Mouse (Mus musculus): ENCODE measurements around the gene Npcd.

Npcd gene

DNA sequence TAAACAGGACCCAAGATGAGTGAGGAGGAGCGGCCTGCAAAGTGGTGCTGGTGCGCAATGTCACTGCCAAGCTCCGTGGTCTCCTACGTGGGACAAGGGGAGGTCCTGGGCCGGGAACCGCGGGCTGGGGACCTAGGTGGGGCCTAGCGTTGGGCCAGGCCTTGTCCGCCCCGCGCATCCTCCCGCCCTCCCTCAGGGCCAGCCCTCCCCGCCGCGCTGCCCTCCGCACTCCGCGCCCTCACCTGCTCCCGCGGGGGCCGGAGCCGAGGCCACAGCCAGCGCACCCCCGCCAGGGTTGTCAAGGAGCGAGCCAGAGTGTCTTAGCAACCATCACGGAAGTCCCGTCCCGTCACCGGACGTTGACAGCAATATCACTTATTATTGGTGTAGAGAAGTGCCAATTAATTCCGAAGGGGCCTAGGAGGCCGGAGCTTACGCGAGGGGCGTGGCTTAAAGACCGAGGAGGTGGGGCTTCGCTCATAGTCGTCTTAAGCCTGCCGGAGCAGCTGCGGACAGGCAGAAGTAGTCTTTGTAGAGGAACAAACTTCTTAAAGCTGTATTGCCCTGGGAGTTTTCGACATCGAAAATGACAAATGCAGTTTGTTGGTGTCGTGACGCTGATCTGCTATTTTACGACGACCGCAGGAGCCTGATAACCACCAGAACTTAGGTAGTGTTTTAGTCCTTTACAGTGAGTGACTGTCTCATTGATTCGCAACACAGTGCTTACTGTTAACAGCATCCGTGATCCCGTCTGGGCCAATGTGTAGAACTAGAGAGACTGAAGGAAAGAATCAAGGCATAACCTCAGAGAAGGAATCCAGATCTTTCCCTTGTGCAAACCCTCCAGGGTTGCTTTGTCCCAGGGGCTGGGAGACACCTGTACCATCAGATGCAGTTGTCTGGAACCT lies 59.7 kb downstream of the Npcd start:
- in situ Hi-C loops (cut with MboI; ENCODE audit: unreplicated experiment in 2 of 2), result loop anchor here in 1 of 2 experiments (25.0 kb wide), 1 partner anchor 638 kb away; no protein-coding TSS in a partner anchor

DNA sequence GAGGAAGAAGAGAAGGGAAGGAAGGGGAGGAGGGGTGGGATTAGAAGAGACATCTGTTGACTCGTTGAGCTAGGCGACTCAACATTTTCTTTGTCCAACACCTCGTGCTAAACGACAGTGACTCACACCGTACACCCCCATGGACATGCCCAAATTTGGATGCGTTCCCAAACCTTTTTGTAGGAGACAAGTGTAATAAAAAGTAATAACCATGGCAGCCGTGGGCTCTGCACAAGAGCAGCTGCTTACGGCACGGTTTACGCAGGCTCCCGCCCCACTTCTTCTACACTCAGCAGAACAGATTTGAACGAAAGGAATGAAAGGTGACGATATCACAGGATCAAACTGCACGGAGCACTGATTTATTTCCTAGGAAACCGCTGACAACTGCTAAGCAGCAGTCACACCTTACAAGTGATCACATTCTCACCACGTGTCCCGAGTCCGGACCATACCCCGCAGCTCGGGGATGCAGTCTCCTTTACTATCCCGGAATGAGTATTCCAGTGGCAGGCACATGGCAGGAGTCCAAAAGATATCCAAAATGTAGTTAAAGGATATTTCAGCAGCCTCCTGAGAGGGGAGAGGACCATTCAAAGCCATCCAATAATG lies 63.3 kb downstream of the Npcd start:
- in situ Hi-C loops (cut with MboI; ENCODE audit: unreplicated experiment in 2 of 2), result no loop called here

DNA sequence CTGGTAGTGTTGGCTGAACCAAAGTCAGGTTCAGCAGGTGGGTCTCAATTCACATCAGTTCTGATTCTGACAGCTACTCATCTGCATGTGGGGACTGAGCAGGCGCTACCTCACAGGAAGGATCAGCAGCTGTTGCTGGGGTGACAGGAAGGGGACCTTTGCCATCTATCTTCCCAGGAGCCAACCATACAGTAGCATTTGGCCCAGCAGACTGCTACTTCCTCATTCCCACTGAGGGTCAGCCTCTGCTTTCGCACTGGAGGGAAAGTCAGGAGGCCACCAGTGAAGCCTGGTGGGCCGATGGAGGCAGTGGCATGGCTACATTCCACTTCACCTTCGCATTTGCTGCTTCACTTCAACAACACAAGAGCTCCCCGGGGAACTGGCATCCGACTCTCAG lies 65.7 kb downstream of the Npcd start:
- in situ Hi-C loops (cut with MboI; ENCODE audit: unreplicated experiment in 2 of 2), result no loop called here

DNA sequence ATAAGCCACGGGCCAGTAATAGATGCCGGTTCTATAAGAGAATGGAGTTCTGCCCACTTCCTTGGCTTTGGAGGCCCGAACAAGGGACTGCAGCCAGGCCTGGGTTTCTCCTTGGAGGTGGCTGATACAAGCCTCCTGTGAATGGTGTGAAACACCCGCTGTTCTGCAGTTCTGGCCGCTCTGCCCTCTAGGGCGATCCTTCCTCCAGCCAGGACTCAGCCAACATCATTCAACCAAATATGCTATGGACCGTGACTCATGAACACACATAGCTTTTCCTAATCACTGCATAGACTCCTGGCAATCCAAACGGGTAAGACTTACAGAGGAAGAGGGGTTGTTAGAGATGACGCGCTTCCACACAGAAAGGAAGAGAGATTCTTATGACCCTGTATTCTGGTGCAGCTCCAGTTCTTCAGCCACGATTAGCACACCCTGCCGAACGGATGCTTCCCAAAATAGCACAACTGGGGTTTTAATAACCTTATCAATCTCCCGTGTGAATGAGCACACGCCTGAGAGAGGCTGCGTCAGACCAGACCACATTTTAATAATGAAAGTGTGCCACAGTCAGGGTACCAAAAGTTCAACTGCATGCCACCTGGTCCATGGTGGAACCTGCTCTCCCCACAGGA lies 66.6 kb downstream of the Npcd start:
- in situ Hi-C loops (cut with MboI; ENCODE audit: unreplicated experiment in 2 of 2), result no loop called here

DNA sequence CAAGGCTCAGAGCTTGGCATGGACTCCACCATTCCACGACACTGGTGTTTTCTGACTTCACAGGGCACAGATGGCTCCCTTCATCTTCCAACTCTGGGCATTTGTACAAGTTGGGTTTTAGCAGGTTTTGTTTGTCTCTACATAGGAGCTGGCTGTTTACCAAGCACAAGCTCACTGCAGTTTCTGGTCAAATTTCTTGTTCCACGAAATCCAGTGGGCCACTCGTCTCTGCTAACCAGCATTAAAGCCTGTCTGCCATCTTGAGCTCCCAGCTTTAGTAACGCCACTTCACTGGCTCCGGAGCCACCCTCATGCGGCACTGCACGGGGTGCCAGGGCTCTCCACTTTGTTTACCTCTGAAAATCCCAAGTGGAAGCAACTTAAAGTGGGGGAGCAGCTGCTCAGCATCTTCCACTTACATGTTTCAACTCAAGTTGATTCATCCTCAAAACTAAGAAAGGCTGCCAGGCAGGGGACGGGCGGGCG lies 67.4 kb downstream of the Npcd start:
- in situ Hi-C loops (cut with MboI; ENCODE audit: unreplicated experiment in 2 of 2), result no loop called here

DNA sequence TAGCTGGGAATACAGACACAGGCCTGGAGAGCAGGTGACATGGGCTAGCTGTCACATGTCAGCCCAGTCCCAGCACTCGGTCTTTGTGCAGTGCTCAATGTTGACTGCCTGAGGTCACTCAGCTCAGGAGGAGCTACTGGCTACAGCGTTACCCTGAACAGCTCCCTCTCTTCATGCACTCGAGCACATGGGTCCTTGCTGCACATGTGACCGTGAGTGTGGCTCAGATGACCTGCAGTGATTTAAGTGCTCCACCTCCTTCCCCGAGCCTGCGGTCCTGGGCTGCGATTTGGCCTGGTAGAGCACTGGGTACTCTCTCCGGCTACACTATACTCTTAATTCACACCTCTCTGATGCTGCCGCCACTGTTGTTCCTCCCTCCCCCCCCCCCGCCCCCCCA lies 67.9 kb downstream of the Npcd start:
- in situ Hi-C loops (cut with MboI; ENCODE audit: unreplicated experiment in 2 of 2), result no loop called here

DNA sequence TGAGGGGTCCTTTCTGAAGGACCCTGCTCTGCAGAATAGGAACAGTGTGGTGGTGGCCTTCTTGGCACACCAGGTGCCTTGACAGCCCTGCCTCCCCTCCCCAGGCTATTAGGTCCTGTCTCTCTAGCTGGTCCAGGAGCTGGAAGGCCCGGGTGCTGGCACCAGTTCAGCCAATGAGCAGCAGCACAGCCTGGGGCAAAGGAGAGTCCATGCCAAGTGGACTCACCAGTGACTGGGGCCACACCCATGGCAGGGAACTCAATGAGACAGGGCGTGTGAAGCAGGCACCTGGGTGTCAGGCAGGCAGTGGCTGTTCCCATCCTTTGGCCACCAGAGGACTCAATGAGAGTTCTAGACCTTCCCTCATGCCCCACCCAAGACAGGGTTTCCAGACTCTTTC lies 68.7 kb downstream of the Npcd start:
- in situ Hi-C loops (cut with MboI; ENCODE audit: unreplicated experiment in 2 of 2), result no loop called here

DNA sequence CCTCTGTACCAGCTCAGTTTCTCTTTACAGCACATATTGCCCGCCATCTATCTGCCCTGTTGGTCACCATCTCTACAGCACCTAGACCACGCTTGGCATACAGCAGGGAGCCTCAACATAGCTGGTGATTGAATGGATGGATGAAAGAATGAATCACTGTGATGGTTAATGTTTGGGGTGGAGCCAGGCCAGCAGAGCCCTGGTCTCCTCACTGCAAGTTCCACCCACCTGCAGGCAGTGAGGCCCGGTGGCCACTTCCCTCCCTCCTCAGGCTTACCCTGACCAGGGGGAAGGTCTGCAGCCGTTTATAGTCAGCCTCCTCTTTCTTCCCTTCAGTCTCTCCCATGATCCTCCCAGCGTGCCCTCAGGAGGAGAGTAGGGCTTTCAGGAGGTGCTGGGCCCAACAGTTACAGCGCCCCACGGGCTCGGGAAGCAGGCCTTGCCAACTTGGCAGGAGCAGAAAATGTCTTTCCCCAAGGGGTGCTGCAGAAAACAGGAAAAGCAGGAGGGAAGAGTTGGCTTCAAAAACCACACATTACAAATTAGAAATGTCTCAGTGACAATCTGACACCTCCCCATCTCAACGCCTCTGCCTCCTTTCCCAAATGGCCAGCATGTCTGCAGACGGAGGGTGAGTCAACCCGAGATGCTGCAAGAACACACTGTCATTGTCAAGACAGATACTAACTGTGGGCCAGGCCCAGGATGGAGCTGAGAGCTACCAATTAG lies 69.3 kb downstream of the Npcd start:
- in situ Hi-C loops (cut with MboI; ENCODE audit: unreplicated experiment in 2 of 2), result no loop called here

DNA sequence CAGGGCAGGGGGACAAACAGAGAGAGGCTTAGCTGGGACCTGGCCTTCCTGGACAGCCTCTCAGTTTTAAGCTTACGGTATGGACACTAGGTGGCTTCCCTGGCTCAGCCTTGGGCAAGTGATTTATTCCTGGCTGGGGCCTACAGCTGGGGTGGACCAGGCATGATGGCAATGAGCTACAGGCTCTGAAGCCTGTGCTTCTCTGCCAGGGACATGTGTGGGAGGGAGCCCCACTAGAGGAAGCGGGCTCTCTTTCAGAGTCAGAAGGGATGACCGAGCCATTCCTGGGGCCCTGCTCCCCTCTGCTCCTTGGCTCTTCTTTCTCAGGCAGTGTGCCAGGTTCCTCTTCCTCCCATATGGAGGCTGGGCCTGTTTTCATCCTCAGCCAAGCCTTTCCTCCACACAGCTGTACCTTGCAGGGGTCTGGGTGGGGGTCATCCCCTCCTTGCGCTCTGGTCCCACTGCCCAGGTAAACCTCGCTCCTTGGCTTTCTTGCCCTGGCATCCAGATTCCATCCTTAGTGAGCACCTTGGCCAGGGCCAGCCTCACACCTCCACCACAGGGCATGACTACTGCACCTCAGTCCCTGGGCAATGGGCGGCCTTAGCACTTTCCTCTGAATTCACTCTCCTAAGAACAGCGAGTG lies 70.3 kb downstream of the Npcd start:
- in situ Hi-C loops (cut with MboI; ENCODE audit: unreplicated experiment in 2 of 2), result no loop called here

DNA sequence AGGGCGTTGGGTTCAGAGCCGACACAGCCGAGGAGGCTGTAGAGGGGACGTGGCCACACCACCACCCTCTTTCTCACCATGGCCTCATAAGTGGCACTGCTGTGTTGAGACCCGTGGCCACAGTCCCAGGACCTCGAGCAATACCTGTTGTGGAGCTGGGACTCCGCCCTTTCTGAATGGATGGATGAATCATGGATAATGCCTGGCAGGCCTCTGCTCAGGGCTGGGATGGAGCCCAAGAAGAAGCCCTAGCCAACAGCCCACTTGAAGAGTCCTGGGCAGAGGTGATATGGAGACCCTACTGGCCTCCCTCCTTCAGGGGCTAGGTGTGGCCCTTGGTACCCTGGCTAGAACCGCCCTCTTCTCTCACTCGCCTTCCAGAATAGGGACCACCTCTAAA lies 71.0 kb downstream of the Npcd start:
- in situ Hi-C loops (cut with MboI; ENCODE audit: unreplicated experiment in 2 of 2), result no loop called here

DNA sequence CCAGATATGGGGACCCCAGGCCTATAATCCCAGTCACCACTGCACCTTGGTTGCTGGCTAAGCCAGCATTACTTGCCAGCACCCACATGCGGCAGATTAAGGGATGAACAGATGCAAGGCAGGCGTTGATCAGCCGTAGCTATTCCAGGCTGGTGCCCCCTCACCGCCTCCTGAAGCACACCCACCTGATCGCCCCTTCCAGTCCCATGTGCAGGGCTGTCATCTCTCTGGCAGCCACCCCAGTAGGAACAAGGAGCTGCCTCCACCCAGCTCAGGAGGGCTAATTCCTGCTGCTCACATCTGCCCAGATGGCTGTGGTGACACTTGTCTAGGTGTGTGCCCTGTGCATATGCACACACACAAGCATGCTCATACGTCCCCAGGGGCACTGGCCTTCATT lies 73.1 kb downstream of the Npcd start:
- in situ Hi-C loops (cut with MboI; ENCODE audit: unreplicated experiment in 2 of 2), result no loop called here

DNA sequence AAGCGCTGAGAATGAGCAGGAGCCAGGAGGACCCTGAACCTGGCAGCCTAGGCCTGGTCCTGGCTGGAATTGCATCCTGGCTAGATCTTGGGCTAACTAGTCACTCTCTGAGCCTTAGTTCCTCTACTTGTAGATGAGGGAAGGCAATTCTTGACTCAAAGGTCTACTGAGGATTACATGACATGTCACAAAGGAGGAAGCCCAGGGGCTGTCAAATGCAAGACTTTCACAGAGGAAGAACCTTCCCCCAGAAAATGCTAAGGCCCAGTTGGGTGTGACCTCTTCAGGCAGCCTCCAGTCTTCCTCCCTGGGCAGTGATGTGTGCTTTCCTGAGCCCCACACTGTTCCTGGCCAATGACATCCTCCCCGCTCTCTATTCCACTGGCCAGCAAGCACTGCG lies 76.9 kb downstream of the Npcd start:
- in situ Hi-C loops (cut with MboI; ENCODE audit: unreplicated experiment in 2 of 2), result loop anchor here in 1 of 2 experiments (10.0 kb wide), 1 partner anchor 328 kb away; no protein-coding TSS in a partner anchor

DNA sequence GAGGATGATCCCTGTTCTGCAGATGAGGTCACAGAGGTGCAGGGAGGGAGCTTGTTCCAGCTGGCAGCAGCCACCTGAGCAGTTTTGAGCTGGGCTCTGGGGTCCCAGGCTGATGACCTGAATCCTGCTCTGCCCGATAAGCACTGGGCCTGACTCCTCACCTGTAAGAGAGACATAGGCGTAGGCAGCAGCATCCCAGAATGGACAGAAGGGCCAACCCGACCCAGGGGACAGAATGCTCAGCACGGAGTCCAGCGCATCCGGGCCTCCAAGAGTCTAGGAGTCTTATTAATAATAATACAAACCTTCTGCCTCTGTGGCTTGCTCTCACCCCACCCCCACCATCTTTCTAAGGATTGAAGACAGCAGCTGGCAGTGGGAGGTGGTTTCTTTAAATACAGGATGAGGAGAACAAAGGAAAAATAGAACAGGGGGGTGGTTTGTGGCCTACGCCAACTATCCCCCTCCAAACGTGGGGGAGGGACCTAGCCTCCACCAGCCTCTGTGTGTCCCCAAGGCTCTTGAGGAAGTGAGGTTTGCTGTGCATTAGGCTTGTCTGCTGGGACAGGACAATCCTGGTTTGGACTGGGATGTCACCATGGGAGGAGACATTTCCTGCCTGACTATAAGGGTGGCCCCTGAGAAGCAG lies 77.9 kb downstream of the Npcd start:
- in situ Hi-C loops (cut with MboI; ENCODE audit: unreplicated experiment in 2 of 2), result loop anchor here in 1 of 2 experiments (10.0 kb wide), 1 partner anchor 329 kb away; no protein-coding TSS in a partner anchor

DNA sequence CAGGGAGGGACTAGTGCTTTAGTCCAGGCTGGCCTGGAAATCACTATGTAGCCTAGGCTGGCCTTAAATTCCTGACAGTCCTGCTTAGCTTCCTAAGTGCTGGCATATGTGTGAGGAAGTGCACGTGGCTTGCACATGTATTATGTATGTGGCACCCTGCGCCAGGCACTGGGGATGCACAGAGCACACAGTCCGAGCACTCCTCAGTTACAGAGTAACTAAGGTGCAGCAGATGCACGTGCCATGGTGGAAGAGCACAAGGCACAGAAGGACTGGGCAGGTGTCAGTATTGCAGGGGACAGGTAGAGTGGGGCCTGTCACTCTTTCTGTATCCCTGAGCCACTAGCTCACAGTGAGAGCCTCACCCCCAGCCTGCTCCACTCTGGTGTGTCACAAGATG lies 78.9 kb downstream of the Npcd start:
- in situ Hi-C loops (cut with MboI; ENCODE audit: unreplicated experiment in 2 of 2), result loop anchor here in 1 of 2 experiments (10.0 kb wide), 1 partner anchor 330 kb away; no protein-coding TSS in a partner anchor

DNA sequence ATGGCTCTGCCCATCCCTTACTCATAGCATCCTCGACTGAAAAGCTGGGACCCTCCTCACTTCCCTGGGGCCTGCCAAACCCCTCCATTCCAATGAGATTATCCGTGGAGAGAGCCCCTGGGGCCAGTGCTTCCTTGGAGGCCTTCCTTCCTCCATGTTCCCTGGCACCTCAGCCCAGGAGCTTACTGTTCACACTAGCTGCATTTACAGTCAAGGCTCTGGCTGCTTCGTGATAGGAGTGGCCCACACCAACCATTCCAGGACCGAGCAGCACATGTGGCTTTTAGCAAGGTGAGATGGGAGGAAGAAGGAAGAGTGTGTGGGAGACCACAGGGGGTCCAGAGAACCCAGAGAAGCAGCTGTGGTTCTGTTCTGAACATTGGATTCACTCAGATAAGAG lies 80.2 kb downstream of the Npcd start:
- in situ Hi-C loops (cut with MboI; ENCODE audit: unreplicated experiment in 2 of 2), result loop anchor here (5.0 to 10.0 kb wide), 2 partner anchors 188 to 331 kb away; no protein-coding TSS in a partner anchor

DNA sequence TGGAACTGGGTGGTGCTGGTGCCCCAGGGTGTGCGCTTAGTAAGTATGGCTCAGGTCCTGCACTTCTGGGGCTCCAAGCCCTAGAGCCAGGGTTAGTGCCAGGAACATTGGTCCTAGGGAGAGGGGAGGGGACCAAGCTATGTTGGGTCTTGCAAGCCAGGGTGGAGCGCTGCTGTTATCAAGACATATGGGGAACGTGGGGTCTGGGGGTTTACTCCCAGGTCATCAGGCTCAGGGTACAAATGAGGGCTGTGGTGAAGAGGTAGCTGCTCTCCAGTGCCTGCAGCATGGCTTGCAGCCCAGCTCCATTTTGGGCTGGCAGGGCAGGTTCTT lies 80.7 kb downstream of the Npcd start:
- in situ Hi-C loops (cut with MboI; ENCODE audit: unreplicated experiment in 2 of 2), result loop anchor here (5.0 to 10.0 kb wide), 2 partner anchors 189 to 331 kb away; no protein-coding TSS in a partner anchor

DNA sequence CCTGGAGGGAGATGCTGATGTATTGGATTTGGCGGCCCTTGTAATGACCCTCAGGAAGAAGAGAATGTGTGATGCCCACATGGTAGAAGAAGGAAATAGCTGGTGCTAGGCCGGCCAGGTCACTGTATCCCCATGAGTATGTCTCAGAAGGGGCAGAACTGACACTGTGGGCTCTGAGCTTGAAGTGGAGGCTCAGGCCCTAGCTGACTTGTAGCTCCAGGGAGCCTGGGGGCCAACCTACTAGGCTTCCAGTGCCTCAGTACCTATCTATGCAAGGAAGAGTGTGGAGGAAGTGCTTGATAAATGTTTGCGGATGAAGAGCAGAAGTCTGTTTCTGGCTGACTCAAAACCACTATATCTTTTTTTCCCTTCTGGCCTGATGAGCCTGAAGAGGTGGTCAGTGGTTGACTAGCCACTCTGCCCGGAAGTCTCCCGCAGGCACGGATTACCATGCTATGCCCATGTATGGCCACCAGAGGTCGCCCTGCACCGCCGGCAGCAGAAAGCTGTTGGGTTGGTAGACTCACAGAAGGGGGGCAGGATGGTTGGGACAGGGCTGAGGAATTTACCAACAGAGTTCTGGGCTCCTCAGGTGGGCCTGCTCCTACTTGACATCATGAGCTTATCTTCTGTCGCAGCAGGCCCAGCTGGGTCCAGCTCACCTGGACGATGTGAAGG lies 81.2 kb downstream of the Npcd start:
- in situ Hi-C loops (cut with MboI; ENCODE audit: unreplicated experiment in 2 of 2), result loop anchor here (5.0 to 10.0 kb wide), 2 partner anchors 189 to 332 kb away; no protein-coding TSS in a partner anchor

DNA sequence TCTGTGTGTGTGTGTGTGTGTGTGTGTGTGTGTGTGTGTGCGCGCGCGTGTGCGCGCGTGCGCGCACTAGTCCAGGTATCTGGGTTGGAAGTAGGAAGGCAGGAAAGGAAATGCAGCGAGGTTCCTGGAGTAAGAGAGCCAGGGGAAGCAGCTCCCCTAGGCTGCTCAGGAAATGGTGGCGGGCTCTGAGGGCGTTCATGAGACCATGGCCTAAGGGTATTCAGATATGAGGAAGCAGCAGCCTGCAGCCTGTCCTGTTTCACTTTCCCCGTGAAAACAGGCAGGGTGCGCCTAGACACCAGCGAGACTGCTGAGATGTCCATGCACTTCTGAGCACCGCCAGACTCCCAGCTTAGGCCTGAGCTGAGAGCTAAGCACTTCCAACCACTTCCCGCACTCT lies 82.3 kb downstream of the Npcd start:
- in situ Hi-C loops (cut with MboI; ENCODE audit: unreplicated experiment in 2 of 2), result loop anchor here (5.0 to 10.0 kb wide), 2 partner anchors 191 to 333 kb away; no protein-coding TSS in a partner anchor

DNA sequence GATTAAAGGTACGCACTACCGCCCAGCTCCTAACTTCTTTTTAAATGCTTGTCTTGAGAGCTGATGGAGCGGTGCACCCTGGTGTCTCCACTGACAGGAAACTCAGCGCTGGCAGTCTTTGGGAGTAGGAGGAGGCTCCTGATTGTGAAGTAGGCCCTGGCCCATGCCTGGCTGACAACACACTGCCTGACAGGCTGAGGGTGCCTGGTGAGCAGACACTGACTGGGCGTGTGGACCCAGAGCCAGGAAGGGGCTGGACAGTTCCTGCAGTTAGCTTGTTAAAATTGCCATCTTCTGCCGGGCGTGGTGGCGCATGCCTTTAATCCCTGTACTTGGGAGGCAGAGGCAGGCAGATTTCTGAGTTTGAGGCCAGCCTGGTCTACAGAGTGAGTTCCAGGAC lies 83.8 kb downstream of the Npcd start:
- in situ Hi-C loops (cut with MboI; ENCODE audit: unreplicated experiment in 2 of 2), result loop anchor here (5.0 to 10.0 kb wide), 2 partner anchors 192 to 335 kb away; no protein-coding TSS in a partner anchor
